Mouse (Mus musculus) stomach, postnatal 0 days (tissue): ENCODE measurements around the gene Fbln7.

ENCODE experiments used
- CTCF ChIP-seq: IDR thresholded peaks from 2 replicates; pipeline ENCODE4 v1.5.1; 2016; ENCODE audit warnings: antibody characterized with exemption, low read depth, mild to moderate bottlenecking, moderate library complexity
- EP300 ChIP-seq: optimal IDR thresholded peaks from 2 replicates; pipeline ENCODE3; 2016; ENCODE audit warnings: antibody characterized with exemption

DNA sequence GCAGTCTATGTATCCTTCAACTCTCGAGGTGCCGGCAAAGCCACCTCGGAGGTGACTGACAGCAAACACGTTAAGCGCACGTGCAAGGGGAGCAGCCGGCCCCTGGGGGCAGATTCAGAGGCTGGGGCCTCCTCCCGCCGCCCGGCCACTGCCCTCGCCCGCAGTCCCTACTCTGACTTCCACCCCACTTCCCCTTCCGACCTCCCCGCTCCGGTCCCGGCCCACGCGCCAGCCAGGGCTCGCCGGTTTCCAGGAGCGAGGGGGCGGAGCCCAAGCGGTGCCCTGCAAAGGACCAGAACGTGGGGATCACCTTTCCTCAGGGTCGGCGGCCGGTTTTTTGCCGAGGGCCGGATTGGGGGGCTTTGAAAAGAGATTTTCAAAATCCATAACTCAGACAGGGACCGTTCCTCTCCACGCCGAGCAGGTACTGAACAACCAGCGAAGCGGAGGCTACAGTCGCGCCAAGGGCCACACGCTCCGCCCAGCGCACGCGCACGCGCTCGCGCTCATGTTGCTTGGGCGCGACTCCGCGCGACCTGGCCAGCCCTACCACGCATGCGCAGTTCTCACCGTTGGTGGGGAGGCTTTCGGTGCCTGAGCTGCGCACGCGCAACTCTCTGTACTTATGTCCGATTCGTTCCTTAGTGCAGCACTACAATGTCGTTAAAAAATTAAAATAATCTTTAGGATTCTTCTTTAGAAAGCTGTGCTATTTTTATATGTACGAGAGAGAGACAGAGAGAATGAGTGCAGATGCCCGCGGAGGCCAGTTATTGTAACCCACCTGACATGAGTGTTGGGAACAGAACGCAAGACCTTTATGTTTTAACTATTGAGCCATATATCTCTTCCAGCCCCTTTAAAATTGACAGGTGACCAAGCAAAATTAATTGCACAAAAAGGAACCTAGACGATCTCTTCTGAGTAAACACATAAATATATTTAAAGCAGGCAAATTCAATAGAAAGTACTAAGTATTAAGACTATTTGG is 81.1 kb downstream of the Fbln7 start, which contains the start of gene Zc3h8:
- no peak for TF ChIP-seq EP300
- TF ChIP-seq CTCF = no peak
